Mouse (Mus musculus) testis, postnatal 14 days (tissue): ENCODE measurements around the gene Ltn1.

ENCODE experiments used
- DNase-seq: peaks from one replicate; pipeline ENCODE4 v3.0.0; 2021; ENCODE audit warnings: low spot score

The Ltn1 gene

GRCm38 (mm10) chr16:87432033-87432814 is at the start of gene Ltn1:
Ltn1 (minus strand) TSS chr16:87432612.
- DNase-seq = peak; percentile 99

- no peak for DNase-seq
These were observed 38.2 kb upstream of the Ltn1 start for GRCm38 (mm10) chr16:87470579-87470978.

GRCm38 (mm10) chr16:87458752-87459151 is 26.3 kb upstream of the Ltn1 start:
- DNase-seq = no peak

- no peak for DNase-seq
These were observed 22.8 kb upstream of the Ltn1 start for GRCm38 (mm10) chr16:87455180-87455611.

- peak; percentile 92 for DNase-seq
These were observed 22.2 kb upstream of the Ltn1 start, which contains the start of gene Usp16 for GRCm38 (mm10) chr16:87454419-87455179. Usp16 (plus strand) TSS chr16:87454703.

GRCm38 (mm10) chr16:87453226-87453625 is 20.8 kb upstream of the Ltn1 start:
- no peak for DNase-seq

GRCm38 (mm10) chr16:87445528-87445927 is 13.1 kb upstream of the Ltn1 start:
- DNase-seq = no peak

GRCm38 (mm10) chr16:87445110-87445509 is 12.7 kb upstream of the Ltn1 start:
- no peak for DNase-seq

- no peak for DNase-seq
These were observed 11.7 kb upstream of the Ltn1 start for GRCm38 (mm10) chr16:87444071-87444470.

GRCm38 (mm10) chr16:87443245-87443644 is 10.8 kb upstream of the Ltn1 start:
- no peak for DNase-seq

GRCm38 (mm10) chr16:87442291-87442690 is 9.9 kb upstream of the Ltn1 start:
- no peak for DNase-seq

GRCm38 (mm10) chr16:87441089-87441488 is 8.7 kb upstream of the Ltn1 start:
- no peak for DNase-seq

GRCm38 (mm10) chr16:87440184-87440686 is 7.8 kb upstream of the Ltn1 start, which contains the start of gene Rwdd2b:
Rwdd2b (minus strand) TSS chr16:87440573.
- DNase-seq = peak; percentile 90

GRCm38 (mm10) chr16:87438697-87439096 is 6.3 kb upstream of the Ltn1 start:
- no peak for DNase-seq

- DNase-seq = no peak
These were observed 4.7 kb upstream of the Ltn1 start for GRCm38 (mm10) chr16:87437096-87437495.

GRCm38 (mm10) chr16:87435411-87436205 is 3.2 kb upstream of the Ltn1 start:
- no peak for DNase-seq

GRCm38 (mm10) chr16:87434946-87435345 is 2.5 kb upstream of the Ltn1 start:
- no peak for DNase-seq

- no peak for DNase-seq
These were observed 1.9 kb upstream of the Ltn1 start for GRCm38 (mm10) chr16:87434266-87434665.

- DNase-seq = no peak
These were observed 4.9 kb downstream of the Ltn1 start for GRCm38 (mm10) chr16:87427516-87427915.

GRCm38 (mm10) chr16:87420662-87421061 is 11.8 kb downstream of the Ltn1 start:
- no peak for DNase-seq

GRCm38 (mm10) chr16:87405001-87405400 is 27.4 kb downstream of the Ltn1 start:
- DNase-seq = no peak
